Mouse (Mus musculus) myocyte (in vitro differentiated cells): ENCODE data around the gene Sema6d.

Source experiments
- CEBPB ChIP-seq: IDR thresholded peaks from 2 replicates; pipeline ENCODE4 v1.6.1; 2011; ENCODE audit warnings: mild to moderate bottlenecking, moderate library complexity; ENCODE audit not compliant: poor library complexity, insufficient read depth, severe bottlenecking
- E2F4 ChIP-seq: IDR thresholded peaks from one replicate; pipeline ENCODE4 v1.6.1; 2011; ENCODE audit warnings: mild to moderate bottlenecking, control low read depth, moderate library complexity; ENCODE audit not compliant: insufficient read depth
- MAX ChIP-seq: IDR thresholded peaks from one replicate; pipeline ENCODE4 v1.6.1; 2011; ENCODE audit warnings: low read depth, mild to moderate bottlenecking, control low read depth
- MYOD1 ChIP-seq, 3 experiments: IDR thresholded peaks; one replicate each; pipeline ENCODE4 v1.6.1; 2011; ENCODE audit warnings: control low read depth in 2 of 3, low read depth in 2 of 3, mild to moderate bottlenecking in 2 of 3, moderate library complexity in 1 of 3; ENCODE audit not compliant: insufficient read length in 2 of 3, control insufficient read depth in 1 of 3
- MYOG ChIP-seq, 3 experiments: IDR thresholded peaks; one replicate each; pipeline ENCODE4 v1.6.1; 2011; ENCODE audit warnings: control low read depth in 2 of 3, low read depth in 2 of 3, mild to moderate bottlenecking in 2 of 3; ENCODE audit not compliant: insufficient read length in 2 of 3, control insufficient read depth in 1 of 3, insufficient read depth in 1 of 3
- POLR2A ChIP-seq: IDR thresholded peaks from one replicate; pipeline ENCODE4 v1.6.1; 2011; ENCODE audit warnings: low read depth, mild to moderate bottlenecking, control low read depth, moderate library complexity; ENCODE audit not compliant: insufficient read length
- POLR2AphosphoS2 ChIP-seq: IDR thresholded peaks from one replicate; pipeline ENCODE4 v1.6.1; 2011; ENCODE audit warnings: low read depth, control low read depth; ENCODE audit not compliant: insufficient read length
- TCF12 ChIP-seq: IDR thresholded peaks from one replicate; pipeline ENCODE4 v1.6.1; 2011; ENCODE audit warnings: mild to moderate bottlenecking, control low read depth; ENCODE audit not compliant: poor library complexity, insufficient read depth, severe bottlenecking
- TCF3 ChIP-seq: IDR thresholded peaks from one replicate; pipeline ENCODE4 v1.6.1; 2011; ENCODE audit warnings: low read depth, control low read depth; ENCODE audit not compliant: insufficient read length
- USF1 ChIP-seq: IDR thresholded peaks from one replicate; pipeline ENCODE4 v1.6.1; 2011; ENCODE audit warnings: low read depth, mild to moderate bottlenecking, control low read depth, moderate library complexity

GRCm38 (mm10) chr2:124583561-124583960 lies 493.8 kb downstream of the Sema6d start:
- no peak for TF ChIP-seq POLR2A
- peak in 2 of 3 experiments; percentile 69 to 70 for TF ChIP-seq MYOD1 (IDR thresholded peaks at IDR 0.05; ENCODE audit: control insufficient read depth in 1 of 3, insufficient read length in 2 of 3, low read depth in 2 of 3)
- TF ChIP-seq E2F4: no peak
- no peak for TF ChIP-seq MYOG (IDR thresholded peaks at IDR 0.05; ENCODE audit: control insufficient read depth in 1 of 3, insufficient read depth in 1 of 3, insufficient read length in 2 of 3, low read depth in 2 of 3)
- no peak for TF ChIP-seq POLR2AphosphoS2
- TF ChIP-seq TCF12: no peak
- no peak for TF ChIP-seq CEBPB
- TF ChIP-seq USF1: no peak
- no peak for TF ChIP-seq MAX
- no peak for TF ChIP-seq TCF3
